8 mouse cellular contexts compared by ENCODE assay signal in genomic region chr17:71869372-71870231, GRCm38 (mm10).
DNase-seq lines count a peak whose midpoint lies in the region; ATAC-seq lines count a peak whose summit lies in the region.

No protein-coding gene starts in this region.

- no peaks in the 10 kb centered on the region for H3K36me3 ChIP-seq in embryonic facial prominence, embryonic 10.5 days (replicated peaks)
- H3K36me3 ChIP-seq in heart, embryonic 16.5 days (ENCODE audit: control insufficient read depth, insufficient read depth), result no peaks in the 10 kb centered on the region

- WGBS in embryonic facial prominence, embryonic 10.5 days, result 5% methylated on average over 60 of the region's 60 CpGs
- 6% methylated on average over 56 of the region's 60 CpGs for WGBS in heart, embryonic 16.5 days

- peak overlapping the region; percentile 85 for H3K9ac ChIP-seq in heart, embryonic 16.5 days (ENCODE audit: low read length)

- peak overlapping the region; percentile 95 for H3K4me2 ChIP-seq in heart, embryonic 16.5 days (ENCODE audit: low read depth, low read length)

- H3K9me3 ChIP-seq in embryonic facial prominence, embryonic 10.5 days, result no peaks in the 10 kb centered on the region
- H3K9me3 ChIP-seq in heart, embryonic 16.5 days (replicated peaks; ENCODE audit: control insufficient read depth, low read length), result no peaks in the 10 kb centered on the region

- DNase-seq in gastrocnemius, postnatal 10 days, result peak; percentile 15
- no peak for DNase-seq in gastrocnemius, adult 8-10 months (ENCODE audit: low spot score in 2 of 2)
- DNase-seq in embryonic facial prominence, embryonic 10.5 days (ENCODE audit: low spot score), result peak; percentile 68
- DNase-seq in layer of hippocampus, postnatal 10 days (ENCODE audit: low spot score in 2 of 2), result peak; percentile 54 to 62
- DNase-seq in mesoderm, embryonic 11.5 days (ENCODE audit: low read depth, low spot score), result peak; percentile 36
- peak; percentile 46 for DNase-seq in right cerebral cortex, postnatal 4 days
- DNase-seq in gastrocnemius, postnatal 14 days, result no peak

- H3K27me3 ChIP-seq in embryonic facial prominence, embryonic 10.5 days (replicated peaks; ENCODE audit: low read depth, poor library complexity, severe bottlenecking), result peaks cover 20% of the 10 kb centered on the region
- no peaks in the 10 kb centered on the region; the same call in 1 of the 2 replicates for H3K27me3 ChIP-seq in heart, embryonic 16.5 days (ENCODE audit: control insufficient read depth, insufficient read depth, low read length)

- H3K4me3 ChIP-seq in embryonic facial prominence, embryonic 10.5 days, result peak overlapping the region; percentile 71
- H3K4me3 ChIP-seq in heart, embryonic 16.5 days (ENCODE audit: low read length), result peak overlapping the region; percentile 66

- peak; percentile 77 for ATAC-seq in heart, embryonic 16.5 days (replicated peaks; ENCODE audit: extremely low read depth, insufficient read depth, low FRiP score)

- peak overlapping the region; percentile 92 for H3K27ac ChIP-seq in embryonic facial prominence, embryonic 10.5 days (replicated peaks)
- H3K27ac ChIP-seq in heart, embryonic 16.5 days (ENCODE audit: low read length), result no peak overlapping the region

- intact Hi-C loops in gastrocnemius, postnatal 14 days (cut with DNase I; ENCODE audit: low total_unique reads), result loop anchor here (5.0 kb wide), 1 partner anchor 207 kb away; no protein-coding TSS in a partner anchor

- H3K4me1 ChIP-seq in embryonic facial prominence, embryonic 10.5 days, result peaks cover 10% of the 10 kb centered on the region; the same call in 1 of the 2 replicates
- H3K4me1 ChIP-seq in heart, embryonic 16.5 days (ENCODE audit: control insufficient read depth, insufficient read depth, low read length), result peaks cover 2% of the 10 kb centered on the region; the same call in 1 of the 2 replicates

Comparison
In these comparisons a context has a peak if more than half of its experiments do, and no peak if none do; other contexts are left out.
1. DNase-seq: peak in gastrocnemius, postnatal 10 days (single experiment), embryonic facial prominence, embryonic 10.5 days (single experiment), layer of hippocampus, postnatal 10 days (2 of 2), mesoderm, embryonic 11.5 days (single experiment) and right cerebral cortex, postnatal 4 days (single experiment); none in gastrocnemius, adult 8-10 months (0 of 2) and gastrocnemius, postnatal 14 days (single experiment).